Mouse (Mus musculus) thymus, postnatal 10 days (tissue): ENCODE measurements around the gene Pabpc4.
"Not testable (repeated sequence)": the region's sequence is repeated elsewhere in the genome, so short reads cannot be mapped to it uniquely, and the experiment has no call there.

ENCODE experiments used
- DNase-seq, 2 experiments: peaks; one replicate each; pipeline ENCODE4 v3.0.0; 2021; ENCODE audit warnings: low spot score in 2 of 2

Pabpc4 gene

GRCm38 (mm10) chr4:123297195-123297960, 35.2 kb downstream of the Pabpc4 start:
- no peak for DNase-seq

GRCm38 (mm10) chr4:123298226-123298625, 36.1 kb downstream of the Pabpc4 start:
- DNase-seq = no peak

GRCm38 (mm10) chr4:123298980-123299670, 37.0 kb downstream of the Pabpc4 start:
- no peak for DNase-seq

- peak in 1 of 2 experiments; percentile 27 for DNase-seq
These were observed 43.6 kb downstream of the Pabpc4 start for GRCm38 (mm10) chr4:123305789-123306188.

GRCm38 (mm10) chr4:123306999-123307398, 44.8 kb downstream of the Pabpc4 start:
- DNase-seq = no peak

GRCm38 (mm10) chr4:123308292-123308691, 46.1 kb downstream of the Pabpc4 start:
- DNase-seq = no peak

GRCm38 (mm10) chr4:123311845-123312244, 49.7 kb downstream of the Pabpc4 start:
- no peak for DNase-seq

GRCm38 (mm10) chr4:123313010-123313409, 50.9 kb downstream of the Pabpc4 start:
- DNase-seq = no peak

- no peak for DNase-seq
These were observed 52.3 kb downstream of the Pabpc4 start for GRCm38 (mm10) chr4:123314497-123314896.

GRCm38 (mm10) chr4:123322910-123323309, 60.8 kb downstream of the Pabpc4 start:
- DNase-seq = not testable (repeated sequence)

GRCm38 (mm10) chr4:123323534-123323933, 61.4 kb downstream of the Pabpc4 start, which contains the start of gene Oxct2a:
TSS of gene Oxct2a (minus strand) at chr4:123323634.
- no peak for DNase-seq

GRCm38 (mm10) chr4:123326087-123326486, 63.9 kb downstream of the Pabpc4 start:
- DNase-seq = no peak

- DNase-seq = no peak
These were observed 65.5 kb downstream of the Pabpc4 start for GRCm38 (mm10) chr4:123327630-123328029.

GRCm38 (mm10) chr4:123328946-123329345, 66.8 kb downstream of the Pabpc4 start:
- no peak for DNase-seq

GRCm38 (mm10) chr4:123331326-123331725, 69.2 kb downstream of the Pabpc4 start:
- no peak for DNase-seq

- DNase-seq = not testable (repeated sequence)
These were observed 69.8 kb downstream of the Pabpc4 start for GRCm38 (mm10) chr4:123331961-123332360.

GRCm38 (mm10) chr4:123333151-123333550, 71.0 kb downstream of the Pabpc4 start:
- DNase-seq = no peak

- no peak for DNase-seq
These were observed 72.0 kb downstream of the Pabpc4 start for GRCm38 (mm10) chr4:123334177-123334576.

GRCm38 (mm10) chr4:123335244-123335643, 73.1 kb downstream of the Pabpc4 start:
- DNase-seq = not testable (repeated sequence)

- no peak for DNase-seq
These were observed 73.8 kb downstream of the Pabpc4 start for GRCm38 (mm10) chr4:123335796-123336585.

- DNase-seq = no peak
These were observed 75.5 kb downstream of the Pabpc4 start for GRCm38 (mm10) chr4:123337693-123338092.

- no peak for DNase-seq
These were observed 78.1 kb downstream of the Pabpc4 start for GRCm38 (mm10) chr4:123340232-123340631.
